Mouse (Mus musculus): ENCODE measurements around the gene Dbh.

DNA sequence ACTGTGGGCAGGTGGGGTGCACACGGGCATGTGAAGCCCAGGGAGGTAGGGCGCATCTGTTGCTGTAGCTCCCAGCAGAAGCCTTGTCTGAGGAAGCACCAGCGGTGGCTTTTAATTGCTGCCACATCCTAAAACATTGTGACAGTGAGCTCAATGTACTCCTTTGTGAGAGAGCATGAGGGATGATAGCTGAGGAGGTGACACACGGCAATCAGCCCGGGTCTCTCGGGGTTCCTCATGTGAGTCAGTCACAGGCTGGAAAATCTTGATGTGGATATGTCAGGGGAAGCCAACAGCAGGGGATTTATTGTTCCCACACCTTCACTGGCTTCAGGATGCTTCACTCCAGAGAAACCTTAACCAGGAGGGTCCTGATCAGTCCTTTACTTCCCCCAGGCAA is 18.2 kb upstream of the Dbh start:
- TF ChIP-seq POLR2A (IDR thresholded peaks at IDR 0.05; ENCODE audit: borderline replicate concordance, low read depth, low read length), result no peak
- no peak for TF ChIP-seq CTCF (IDR thresholded peaks at IDR 0.05; ENCODE audit: low read depth, low read length)
